Mouse (Mus musculus) 3134 (cell line): ENCODE data around the gene Rtbdn.

Experiments used
- DNase-seq: peaks from one replicate; pipeline ENCODE4 v3.0.0-alpha.2; 2011; ENCODE audit warnings: low spot score; ENCODE audit not compliant: insufficient read length; ENCODE audit errors: extremely low read depth

Gene Rtbdn

GRCm38 (mm10) chr8:84995680-84996079 is 48.9 kb downstream of the Rtbdn start:
- DNase-seq: no peak

- DNase-seq: no peak
Measured at GRCm38 (mm10) chr8:84996978-84997377, 50.2 kb downstream of the Rtbdn start.

GRCm38 (mm10) chr8:84997649-84998295 is 51.0 kb downstream of the Rtbdn start:
- DNase-seq: peak; percentile 82
